Mouse (Mus musculus): ENCODE measurements around the gene Gtpbp1.

Gene Gtpbp1

DNA sequence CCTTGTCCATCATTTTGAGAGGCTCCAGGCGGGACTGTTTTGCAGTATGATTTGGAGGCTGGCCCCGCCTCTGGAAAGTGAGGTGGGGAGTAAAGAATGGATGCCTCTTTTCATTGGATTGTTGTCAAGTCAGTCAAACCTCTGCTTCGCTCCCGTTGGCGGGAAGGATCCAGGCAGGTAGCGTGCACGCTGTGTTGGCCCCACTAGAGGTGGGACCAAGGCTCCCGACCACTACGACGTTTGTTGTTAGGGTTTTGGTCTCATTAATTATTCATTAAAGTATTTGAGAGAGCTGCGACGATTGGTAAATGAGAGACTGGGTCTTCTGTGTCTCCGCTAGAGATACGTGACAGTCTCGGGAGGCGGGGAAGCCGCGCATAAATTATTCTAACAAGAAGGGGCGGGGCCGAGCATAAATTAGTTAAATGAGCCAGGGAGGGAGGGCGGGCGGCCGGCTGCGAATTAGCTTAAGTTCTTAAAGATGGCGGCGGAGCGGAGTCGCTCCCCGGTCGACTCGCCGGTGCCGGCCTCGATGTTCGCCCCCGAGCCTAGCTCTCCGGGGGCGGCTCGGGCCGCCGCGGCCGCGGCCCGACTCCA is at the start of gene Gtpbp1:
TSS of gene Gtpbp1 (plus strand) at position 420 of the 597 bp plus-strand sequence.
- DNase-seq (ENCODE audit: inconsistent age in 2 of 2, low spot score in 1 of 2): peak; percentile 99

DNA sequence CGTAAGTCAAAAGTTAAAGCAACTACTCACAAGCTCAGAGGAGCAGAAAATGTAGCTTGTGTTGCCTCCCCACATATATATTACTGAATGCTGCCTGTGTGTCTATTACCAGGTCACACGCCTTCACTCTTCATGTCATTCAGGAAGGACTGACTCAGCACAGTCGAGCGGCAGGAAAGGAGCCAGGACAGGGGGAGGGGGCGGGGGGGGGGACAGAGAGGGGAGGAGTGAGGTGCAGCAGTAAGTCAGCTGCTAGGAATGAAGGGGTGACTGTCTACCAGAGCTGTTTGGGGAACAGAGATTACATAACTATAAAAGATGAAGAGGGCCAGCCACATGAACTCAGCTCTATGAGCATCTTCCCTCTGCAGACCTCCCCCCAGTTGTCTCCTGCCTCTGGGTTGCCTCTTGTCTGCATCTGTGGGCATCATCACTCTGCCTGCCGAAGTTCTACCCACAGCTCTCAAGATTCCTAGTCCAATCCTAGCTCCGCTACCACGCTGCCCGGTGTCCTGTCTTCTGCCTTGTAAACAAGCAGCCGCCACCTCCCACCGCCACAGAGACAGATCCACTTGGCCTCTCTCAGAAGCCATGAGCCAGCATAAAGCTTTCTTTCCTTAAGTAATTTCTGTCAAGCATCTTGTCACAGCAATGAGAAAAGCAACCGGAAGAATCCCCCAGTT is 49.4 kb upstream of the Gtpbp1 start:
- DNase-seq (ENCODE audit: inconsistent age in 2 of 2, low spot score in 1 of 2): no peak

DNA sequence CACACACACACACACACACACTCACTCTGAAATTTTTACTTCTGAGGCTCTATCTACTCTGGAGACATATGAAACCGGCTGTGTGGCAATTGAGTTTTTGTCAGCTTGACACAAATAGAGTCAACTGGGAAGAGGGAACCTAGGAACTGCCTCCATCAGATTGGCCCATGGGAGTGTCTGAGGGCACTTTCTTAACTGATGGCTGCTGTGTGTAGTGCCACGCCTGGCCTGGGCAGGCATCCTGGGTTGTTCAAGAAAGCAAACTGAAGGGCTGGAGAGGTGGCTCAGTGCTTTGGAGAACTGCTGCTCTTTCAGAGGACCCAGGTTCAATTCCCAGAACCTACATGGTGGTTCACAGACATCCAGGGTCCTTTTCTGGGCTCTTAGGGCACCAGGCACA is 45.2 kb upstream of the Gtpbp1 start:
- DNase-seq (ENCODE audit: inconsistent age in 2 of 2, low spot score in 1 of 2): no peak

DNA sequence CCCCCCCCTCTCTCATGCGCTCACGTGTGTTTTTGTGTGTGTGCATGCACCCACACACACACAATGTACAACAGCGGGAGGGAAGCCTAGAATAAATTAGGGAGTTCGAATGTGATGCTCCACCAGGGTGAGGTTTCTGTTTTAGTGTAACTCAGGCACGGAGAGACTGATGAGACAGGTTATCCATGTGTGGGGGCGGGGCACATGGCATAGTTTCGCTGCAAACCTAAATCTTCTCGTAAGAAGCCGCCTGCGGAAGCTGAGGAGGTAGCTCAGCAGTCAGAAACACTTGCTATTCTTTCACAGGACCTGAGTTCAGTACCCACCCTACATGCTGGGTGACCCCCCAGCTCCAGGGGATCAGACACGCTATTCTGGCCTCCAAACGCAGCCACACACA is 42.5 kb upstream of the Gtpbp1 start:
- no peak for DNase-seq (ENCODE audit: inconsistent age in 2 of 2, low spot score in 1 of 2)

DNA sequence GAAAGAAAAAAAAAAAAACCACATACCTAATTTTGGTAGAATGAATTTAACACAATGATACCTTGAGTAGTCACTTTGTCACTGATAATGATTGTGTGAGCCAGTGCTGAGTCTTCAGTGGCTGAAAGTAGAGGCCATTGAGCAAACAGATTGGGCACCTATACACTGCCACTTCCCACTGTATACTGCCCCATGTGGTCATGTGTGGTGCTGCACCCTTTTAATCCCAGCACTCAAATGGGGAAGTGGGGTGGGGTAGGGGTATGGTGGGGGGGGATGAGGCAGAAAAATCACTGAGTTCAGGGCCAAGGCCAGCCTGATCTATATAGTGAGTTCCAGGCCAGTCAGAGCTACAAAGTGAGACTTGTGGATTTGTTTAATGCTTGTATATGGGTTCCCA is 40.1 kb upstream of the Gtpbp1 start:
- DNase-seq (ENCODE audit: inconsistent age in 2 of 2, low spot score in 1 of 2): peak in 1 of 2 experiments; percentile 76

DNA sequence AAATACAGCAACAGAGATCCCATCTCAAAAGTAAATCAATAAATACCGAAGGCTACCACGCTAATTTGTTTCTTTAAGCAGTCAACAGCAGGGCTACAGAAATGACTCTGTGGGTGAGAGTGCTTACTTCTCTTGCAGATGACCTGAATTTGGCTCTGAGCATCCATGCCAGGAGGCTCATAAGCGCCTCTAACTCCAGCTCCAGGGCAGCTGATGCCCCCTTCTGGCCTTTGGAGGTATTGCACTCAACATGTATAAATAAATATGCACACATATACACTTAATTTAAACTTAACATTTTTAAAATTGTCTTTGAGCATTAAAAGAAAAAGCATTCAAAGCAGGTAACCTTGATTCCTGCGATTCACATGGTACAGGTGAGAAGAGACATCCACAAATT is 39.2 kb upstream of the Gtpbp1 start:
- DNase-seq (ENCODE audit: inconsistent age in 2 of 2, low spot score in 1 of 2): peak in 1 of 2 experiments; percentile 52

DNA sequence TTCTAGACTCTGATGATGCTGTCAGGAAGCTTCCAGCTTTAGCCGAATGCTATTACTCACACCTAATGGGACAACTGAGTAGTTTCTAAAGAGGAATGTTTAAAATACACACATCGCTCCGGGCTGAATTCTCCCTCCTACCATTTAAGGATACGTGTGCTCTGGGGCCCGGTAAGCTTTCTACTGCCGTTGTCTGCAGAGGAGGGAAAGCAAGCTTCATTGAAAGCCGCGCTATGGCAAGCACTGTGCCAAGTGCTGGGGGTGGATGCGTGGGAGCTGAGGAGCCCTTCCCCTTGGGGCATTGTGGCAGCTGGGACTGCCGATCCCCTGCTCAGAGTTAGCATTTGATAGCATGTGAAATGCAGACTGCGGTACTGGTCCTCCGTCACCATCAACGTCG is 34.2 kb upstream of the Gtpbp1 start:
- no peak for DNase-seq (ENCODE audit: inconsistent age in 2 of 2, low spot score in 1 of 2)

DNA sequence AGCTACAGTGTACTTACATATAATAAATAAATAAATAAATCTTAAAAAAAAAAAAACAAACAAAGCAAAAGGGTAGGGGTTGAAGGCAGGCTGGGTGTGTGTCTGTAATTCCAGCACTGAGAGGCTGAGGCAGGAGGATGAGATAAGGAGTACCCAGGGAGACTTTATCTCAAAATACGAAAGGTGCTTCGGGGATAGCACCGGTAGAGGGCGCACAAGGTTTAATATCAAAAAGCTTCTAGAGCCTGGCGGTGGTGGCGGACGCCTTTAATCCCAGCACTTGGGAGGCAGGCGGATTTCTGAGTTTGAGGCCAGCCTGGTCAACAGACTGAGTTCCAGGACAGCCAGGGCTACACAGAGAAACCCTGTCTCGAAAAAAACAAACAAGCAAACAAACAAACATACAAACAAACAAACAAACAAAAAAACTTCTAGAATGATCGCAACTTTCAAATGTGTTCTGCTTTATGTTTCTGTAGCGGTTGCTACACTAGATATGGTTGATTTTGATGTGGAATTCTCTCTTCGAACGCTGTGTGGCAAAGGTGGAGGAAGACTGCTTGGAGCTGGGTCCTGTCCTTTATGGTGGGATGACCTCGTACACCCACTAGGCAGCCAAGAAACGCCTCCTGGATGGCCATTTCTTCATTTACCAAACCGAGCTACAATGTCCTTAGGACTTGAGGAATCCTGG is 32.7 kb upstream of the Gtpbp1 start:
- DNase-seq (ENCODE audit: inconsistent age in 2 of 2, low spot score in 1 of 2): peak; percentile 81 to 94

DNA sequence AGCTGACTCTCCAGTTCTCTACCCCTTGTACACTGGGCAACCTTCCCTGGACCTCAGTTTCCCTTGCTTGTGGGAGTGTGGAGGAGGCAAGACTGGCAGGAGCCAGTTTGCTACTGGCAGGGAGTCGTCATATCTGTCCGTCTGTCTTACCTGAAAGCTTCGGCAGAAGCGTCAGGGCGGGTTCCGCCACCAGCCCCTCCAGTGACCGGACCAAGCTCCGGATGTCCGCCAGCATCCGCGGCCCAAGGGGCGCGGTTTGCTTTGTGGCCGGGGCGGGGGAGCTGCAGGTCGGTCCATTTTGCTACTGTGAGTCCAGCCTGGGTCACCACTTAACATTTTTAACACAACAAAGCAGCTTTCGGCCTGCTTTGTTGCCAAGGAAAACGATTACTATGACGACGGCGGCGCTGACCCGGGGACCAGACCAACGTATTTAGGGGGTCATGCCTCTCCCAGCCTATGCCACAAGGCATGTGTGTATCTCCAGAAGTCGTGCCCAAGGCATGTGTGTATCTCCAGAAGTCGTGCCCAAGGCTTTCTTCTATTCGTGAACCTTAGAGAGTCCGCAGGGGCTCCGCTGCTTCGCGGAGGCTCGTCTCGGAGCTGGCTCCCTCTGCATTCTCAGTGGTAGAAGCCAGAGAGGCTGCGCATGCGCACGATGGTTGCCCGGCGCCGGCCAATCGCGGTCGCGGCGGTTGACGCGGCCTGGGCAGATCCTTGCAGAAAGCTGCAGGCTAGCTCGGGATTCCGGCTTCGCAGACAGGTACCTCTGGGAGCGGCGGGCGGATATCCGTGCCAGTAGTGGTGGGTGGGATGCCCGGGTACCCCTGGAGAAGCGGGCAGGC is 31.9 kb upstream of the Gtpbp1 start, which contains the start of the genes Fam227a and Cby1:
TSS of gene Fam227a (minus strand) at position 426 of the 845 bp plus-strand sequence.
TSS of gene Cby1 (plus strand) at position 669 of the 845 bp plus-strand sequence.
- DNase-seq (ENCODE audit: inconsistent age in 2 of 2, low spot score in 1 of 2): peak; percentile 96 to 99

DNA sequence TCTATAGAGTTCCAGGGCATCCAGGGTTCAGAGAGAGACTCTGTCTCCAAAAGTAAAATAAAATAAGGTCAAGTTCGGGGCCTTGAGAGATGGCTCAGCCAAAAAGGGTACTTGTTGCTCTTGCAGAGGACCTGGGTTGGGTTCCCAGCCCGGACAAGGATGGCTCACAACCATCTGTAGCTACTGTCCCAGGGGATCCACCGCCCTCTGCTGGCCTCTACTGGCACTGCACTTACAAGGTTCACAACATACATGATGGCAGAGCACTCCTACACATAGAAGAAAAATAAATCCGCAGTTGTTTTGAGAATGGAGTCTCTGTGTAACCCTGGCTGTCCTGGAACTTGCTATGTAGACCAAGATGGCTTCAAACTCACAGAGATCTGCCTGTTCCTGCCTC is 28.8 kb upstream of the Gtpbp1 start:
- DNase-seq (ENCODE audit: inconsistent age in 2 of 2, low spot score in 1 of 2): peak in 1 of 2 experiments; percentile 61

DNA sequence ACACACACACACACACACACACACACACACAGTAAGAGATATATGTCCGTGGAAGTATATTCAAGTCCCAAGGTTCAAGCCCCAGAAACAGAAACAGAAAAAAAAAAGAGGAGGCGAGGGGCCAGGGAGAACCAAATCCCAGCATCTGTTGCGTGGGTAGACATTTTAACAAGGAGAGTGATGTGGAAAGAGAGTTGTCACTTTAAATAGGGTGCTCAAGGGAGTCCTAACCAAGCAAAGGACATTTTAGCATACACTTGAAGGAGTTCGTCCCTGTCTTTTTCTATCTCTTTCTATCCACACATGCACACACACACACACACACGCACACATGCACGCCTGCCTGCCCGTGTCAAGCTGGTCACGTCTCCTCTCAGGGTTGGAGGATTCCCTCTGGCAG is 26.0 kb upstream of the Gtpbp1 start:
- DNase-seq (ENCODE audit: inconsistent age in 2 of 2, low spot score in 1 of 2): no peak

DNA sequence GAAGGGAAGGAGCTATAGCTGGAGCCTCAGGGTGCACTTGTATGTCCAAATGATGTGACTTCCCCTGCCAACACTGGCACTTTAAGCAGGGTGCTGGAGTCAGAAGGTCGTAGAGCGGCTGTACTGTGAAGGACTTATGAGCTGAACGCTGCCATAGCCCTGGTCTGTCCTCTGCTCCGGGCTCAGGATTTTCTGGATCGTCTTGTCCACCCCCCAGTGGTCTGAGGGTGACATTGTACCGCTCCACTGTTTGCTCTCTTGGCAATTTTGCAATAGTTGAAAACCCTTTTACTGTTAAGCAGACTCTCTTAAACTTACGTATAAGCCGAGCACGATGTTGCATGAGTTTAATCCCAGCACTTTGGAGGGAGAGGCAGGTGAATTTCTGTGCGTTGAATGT is 21.4 kb upstream of the Gtpbp1 start:
- DNase-seq (ENCODE audit: inconsistent age in 2 of 2, low spot score in 1 of 2): peak in 1 of 2 experiments; percentile 55

DNA sequence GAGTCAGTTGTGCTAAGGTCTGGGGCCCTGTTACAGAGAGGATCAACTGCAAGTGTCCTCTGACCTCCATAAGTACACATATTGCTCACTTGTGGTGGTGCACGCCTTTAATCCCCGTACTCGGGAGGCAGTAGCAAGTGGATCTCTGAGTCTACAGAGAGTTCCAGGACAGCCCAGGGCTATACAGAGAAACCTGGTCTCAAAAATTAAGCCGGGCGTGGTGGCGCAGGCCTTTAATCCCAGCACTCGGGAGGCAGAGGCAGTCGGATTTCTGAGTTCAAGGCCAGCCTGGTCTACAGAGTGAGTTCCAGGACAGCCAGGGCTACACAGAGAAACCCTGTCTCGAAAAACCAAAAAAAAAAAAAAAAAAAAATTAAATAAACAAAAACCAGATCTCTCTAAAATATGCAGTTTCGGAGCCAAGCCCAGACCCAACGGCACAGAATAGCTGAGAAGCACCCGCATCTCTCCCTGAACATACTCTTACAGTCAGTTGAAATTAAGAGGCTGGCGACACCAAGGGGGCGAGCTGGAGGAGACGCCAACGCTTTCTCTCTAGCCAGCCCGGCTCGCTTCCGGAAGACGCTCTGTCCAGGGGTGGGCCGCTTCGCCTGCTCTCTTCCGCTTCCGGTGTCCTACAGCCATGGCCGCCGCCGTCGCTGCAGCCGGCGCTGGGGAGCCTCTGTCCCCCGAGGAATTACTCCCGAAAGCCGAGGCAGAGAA is 20.2 kb upstream of the Gtpbp1 start, which contains the start of gene Tomm22:
TSS of gene Tomm22 (plus strand) at position 613 of the 723 bp plus-strand sequence.
- DNase-seq (ENCODE audit: inconsistent age in 2 of 2, low spot score in 1 of 2): peak; percentile 92 to 96

DNA sequence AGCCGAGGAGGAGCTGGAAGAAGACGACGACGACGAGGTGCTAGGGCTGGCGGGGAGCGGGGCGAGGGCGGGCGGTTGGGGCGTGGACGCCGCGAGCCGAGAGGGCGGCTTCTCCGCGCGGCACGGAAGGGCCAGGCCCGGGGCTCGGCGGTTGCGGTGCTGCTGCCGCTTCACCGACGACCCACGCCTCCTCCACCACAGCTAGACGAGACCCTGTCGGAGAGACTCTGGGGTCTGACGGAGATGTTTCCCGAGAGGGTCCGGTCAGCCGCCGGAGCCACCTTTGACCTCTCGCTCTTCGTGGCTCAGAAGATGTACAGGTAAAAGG is 19.7 kb upstream of the Gtpbp1 start:
- DNase-seq (ENCODE audit: inconsistent age in 2 of 2, low spot score in 1 of 2): no peak

DNA sequence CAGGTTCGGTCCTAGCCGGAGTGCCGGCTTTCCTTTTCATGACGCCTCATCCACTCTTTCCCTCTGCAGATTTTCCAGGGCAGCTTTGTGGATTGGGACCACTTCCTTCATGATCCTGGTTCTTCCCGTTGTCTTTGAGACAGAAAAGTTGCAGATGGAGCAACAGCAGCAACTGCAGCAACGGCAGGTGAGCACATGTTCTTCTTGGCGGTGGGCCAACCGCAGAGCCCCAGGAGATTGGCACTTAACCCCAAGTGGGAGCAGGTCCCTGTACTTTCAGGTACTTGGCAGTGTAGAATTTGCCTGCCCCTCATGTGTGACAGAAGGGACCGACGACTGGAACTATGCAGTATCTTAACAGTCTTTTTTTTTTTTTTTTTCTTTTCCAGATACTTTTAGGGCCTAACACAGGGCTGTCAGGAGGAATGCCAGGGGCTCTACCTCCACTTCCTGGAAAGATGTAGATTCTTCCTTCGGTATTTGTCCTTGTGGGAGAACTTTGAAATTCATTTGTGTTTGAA is 18.8 kb upstream of the Gtpbp1 start:
- DNase-seq (ENCODE audit: inconsistent age in 2 of 2, low spot score in 1 of 2): peak in 1 of 2 experiments; percentile 46

DNA sequence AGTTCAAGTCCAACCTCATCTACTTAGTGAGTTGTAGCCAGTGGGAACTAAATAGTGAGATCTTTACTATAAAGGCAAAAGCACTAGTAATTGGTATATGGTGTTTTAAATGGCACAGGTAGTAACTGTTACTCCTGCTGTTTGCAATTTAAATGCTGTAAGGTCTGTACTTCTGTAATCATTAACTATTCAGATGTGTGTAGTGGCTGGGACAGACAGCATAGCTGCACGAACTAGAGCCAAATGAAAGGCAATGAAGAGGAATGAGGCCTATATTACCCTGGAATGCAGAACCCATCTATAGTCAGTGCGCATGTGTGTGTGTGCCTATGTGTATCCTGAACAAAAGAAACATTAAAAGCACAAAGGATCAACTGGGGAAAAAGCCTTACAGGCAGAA is 12.7 kb upstream of the Gtpbp1 start:
- DNase-seq (ENCODE audit: inconsistent age in 2 of 2, low spot score in 1 of 2): no peak

DNA sequence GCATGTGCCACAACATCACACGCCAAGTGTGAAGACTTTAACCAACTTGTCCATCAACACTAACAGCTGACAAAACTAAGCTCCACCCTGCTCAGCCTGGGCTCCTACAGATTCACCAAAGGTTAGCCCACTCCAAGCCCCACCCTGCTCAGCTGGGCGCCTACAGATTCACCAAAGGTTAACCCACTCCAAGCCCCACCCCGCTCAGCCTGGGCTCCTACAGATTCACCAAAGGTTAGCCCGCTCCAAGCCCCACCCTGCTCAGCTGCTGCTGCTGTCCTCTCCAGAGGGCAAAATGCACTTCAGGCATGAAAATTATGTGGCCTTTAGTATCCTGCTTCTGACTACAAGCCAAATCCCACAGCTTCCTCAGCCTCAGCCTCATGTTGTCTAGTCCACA is 8.7 kb upstream of the Gtpbp1 start:
- DNase-seq (ENCODE audit: inconsistent age in 2 of 2, low spot score in 1 of 2): no peak

DNA sequence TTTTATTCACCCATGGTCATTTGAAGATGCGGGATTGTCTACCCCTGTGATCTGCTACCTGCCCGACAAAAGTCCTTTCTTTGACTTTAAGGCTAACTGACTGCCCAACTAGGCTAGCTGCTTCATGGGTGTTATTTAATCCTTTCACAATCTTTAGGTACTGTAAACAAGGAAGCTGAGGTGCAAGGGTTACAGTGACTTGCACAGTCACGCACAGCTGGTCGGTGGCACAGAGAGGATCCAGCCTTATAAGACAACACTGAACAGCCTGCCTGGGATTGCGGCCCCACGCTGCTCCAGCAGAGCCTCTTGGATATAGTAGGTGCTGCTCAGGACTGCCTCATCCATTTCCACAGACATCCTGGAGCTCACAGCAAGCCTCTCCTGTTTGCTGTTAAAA is 7.5 kb upstream of the Gtpbp1 start:
- DNase-seq (ENCODE audit: inconsistent age in 2 of 2, low spot score in 1 of 2): no peak

DNA sequence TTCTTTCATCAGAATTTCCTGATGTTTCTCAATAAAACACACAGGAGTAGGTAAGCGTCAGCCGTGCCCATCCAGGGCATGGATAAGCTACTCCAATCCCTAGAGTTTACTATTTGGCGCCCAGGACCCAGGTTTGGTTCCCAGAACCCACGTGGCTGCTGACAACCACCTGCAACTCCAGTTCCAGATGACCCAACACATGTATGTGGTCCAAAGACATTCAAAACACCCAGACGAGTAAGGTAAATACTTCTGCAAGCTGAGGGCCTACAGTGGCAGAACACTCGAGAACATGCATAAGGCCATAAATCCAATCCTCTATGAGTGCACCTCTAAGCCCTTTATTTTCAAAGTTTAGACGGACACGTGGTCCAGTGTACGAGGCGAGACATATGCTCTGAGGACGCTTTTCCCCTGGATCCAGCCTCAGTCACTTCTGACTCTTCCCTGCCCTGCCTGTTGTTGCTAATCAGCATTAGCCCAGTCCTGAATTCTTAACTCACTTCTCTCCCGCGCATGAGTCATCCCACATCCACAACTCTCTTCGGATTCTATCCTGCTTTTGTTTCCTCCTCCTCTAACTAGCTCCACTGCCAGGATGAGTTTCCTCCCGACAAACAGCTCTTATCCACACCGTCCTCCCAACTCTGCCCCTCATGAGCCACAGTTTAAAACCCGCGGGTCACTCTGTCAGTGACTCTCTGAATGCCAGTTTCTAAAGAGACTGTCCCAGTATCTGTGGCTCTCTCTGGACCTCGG is 6.8 kb upstream of the Gtpbp1 start:
- DNase-seq (ENCODE audit: inconsistent age in 2 of 2, low spot score in 1 of 2): peak; percentile 49 to 76

DNA sequence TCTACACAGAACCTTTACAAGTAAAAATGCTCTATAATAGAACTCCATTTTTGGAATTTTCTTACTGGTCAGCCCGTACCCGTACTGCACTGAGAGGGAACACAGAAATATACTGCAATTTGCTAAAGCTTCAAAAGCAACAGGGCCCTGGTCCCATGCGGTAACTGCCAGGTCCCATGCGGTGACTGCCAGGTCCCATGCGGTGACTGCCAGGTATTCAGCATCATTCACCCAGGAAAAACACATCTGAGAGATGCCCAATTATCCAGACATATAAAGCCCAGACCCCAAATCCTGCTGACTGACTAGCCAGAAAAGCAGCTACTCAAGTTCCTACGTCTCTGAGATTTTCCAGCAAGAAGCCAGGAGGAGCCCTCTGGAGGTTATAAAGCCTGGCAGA is 6.0 kb upstream of the Gtpbp1 start:
- DNase-seq (ENCODE audit: inconsistent age in 2 of 2, low spot score in 1 of 2): peak in 1 of 2 experiments; percentile 37
